ENCODE assay signal across 35 mouse cellular contexts in the genomic region with DNA sequence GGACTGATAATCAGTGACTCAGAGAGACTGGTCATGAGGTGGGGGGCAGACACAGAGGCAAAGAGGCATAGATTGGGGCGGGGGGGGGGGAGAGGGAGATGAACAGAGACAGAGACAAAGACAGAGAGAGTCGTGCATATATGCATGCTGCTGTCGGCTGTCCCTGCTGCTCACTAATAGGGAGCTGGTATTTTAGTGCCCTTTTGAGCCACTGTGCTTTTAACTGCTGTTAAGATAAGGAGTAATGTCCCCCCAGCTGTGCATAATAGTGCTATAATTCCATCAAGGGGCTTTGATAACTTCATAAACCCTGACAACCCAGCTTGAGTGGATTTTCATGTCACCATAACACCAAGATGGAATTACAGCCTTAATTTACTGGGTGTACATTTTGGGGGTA.
"Had no signal": no experiment of that assay in that cellular context is flagged by ENCODE, and none has a peak within 500 bp of the region (broad histone marks: within the 10 kb centered on the region; RNA-seq: fewer than 3 reads in every experiment).

No protein-coding gene starts in this region.

- H3K4me3 ChIP-seq: heart, embryonic 10.5 days; heart, embryonic 12.5 days; heart, embryonic 13.5 days; heart, embryonic 15.5 days; hindbrain, embryonic 10.5 days; hindbrain, embryonic 12.5 days; hindbrain, embryonic 13.5 days; hindbrain, embryonic 15.5 days; intestine, embryonic 15.5 days; kidney, embryonic 15.5 days; layer of hippocampus, adult 2 months had no signal

- H3K27ac ChIP-seq: heart, embryonic 10.5 days; heart, embryonic 13.5 days; heart, embryonic 15.5 days; hindbrain, embryonic 10.5 days; hindbrain, embryonic 12.5 days; hindbrain, embryonic 13.5 days; hindbrain, embryonic 14.5 days; hindbrain, embryonic 15.5 days; hindbrain, postnatal 0 days; intestine, embryonic 15.5 days; kidney, embryonic 15.5 days; kidney, postnatal 0 days; layer of hippocampus, adult 2 months had no signal

- H3K9ac ChIP-seq: heart, embryonic 12.5 days; heart, embryonic 13.5 days; heart, embryonic 15.5 days; hindbrain, embryonic 12.5 days; hindbrain, embryonic 13.5 days; hindbrain, embryonic 14.5 days; hindbrain, embryonic 15.5 days; intestine, embryonic 15.5 days; kidney, embryonic 15.5 days had no signal

- H3K36me3 ChIP-seq: heart, embryonic 10.5 days; heart, embryonic 12.5 days; heart, embryonic 13.5 days; heart, embryonic 15.5 days; hindbrain, embryonic 10.5 days; hindbrain, embryonic 12.5 days; hindbrain, embryonic 13.5 days; hindbrain, embryonic 15.5 days; intestine, embryonic 15.5 days; kidney, embryonic 15.5 days had no signal

- H3K4me1 ChIP-seq: heart, embryonic 13.5 days; heart, embryonic 15.5 days; hindbrain, embryonic 10.5 days; hindbrain, embryonic 12.5 days; hindbrain, embryonic 13.5 days; hindbrain, embryonic 15.5 days; intestine, embryonic 15.5 days; kidney, embryonic 15.5 days had no signal

- DNase-seq: heart, postnatal 10 days; heart, postnatal 14 days; heart, postnatal 36 days; heart, postnatal 4 days; kidney, adult 11 months; kidney, adult 18-20 months; kidney, adult 2 months; kidney, adult 8-10 months; kidney, adult 9 months; kidney, postnatal 10 days; kidney, postnatal 14 days; kidney, postnatal 25 days; kidney, postnatal 36 days; kidney, postnatal 4 days; layer of hippocampus, adult 9-11 months; layer of hippocampus, postnatal 36 days had no signal

- H3K27me3 ChIP-seq: heart, embryonic 12.5 days; heart, embryonic 13.5 days; heart, embryonic 15.5 days; hindbrain, embryonic 12.5 days; hindbrain, embryonic 13.5 days; hindbrain, embryonic 15.5 days; intestine, embryonic 15.5 days; kidney, embryonic 15.5 days had no signal

- ATAC-seq: hindbrain, embryonic 16.5 days; hindbrain, postnatal 0 days; inflammation-experienced regulatory T-cells, adult 6 months; intestine, embryonic 15.5 days; intestine, embryonic 16.5 days; intestine, postnatal 0 days had no signal

- H3K9me3 ChIP-seq: heart, embryonic 10.5 days; heart, embryonic 12.5 days; heart, embryonic 13.5 days; heart, embryonic 15.5 days; hindbrain, embryonic 10.5 days; hindbrain, embryonic 12.5 days; hindbrain, embryonic 13.5 days; hindbrain, embryonic 15.5 days; intestine, embryonic 15.5 days; kidney, embryonic 15.5 days had no signal

- H3K4me2 ChIP-seq: heart, embryonic 11.5 days; heart, embryonic 12.5 days; heart, embryonic 13.5 days; heart, embryonic 15.5 days; hindbrain, embryonic 12.5 days; hindbrain, embryonic 13.5 days; hindbrain, embryonic 14.5 days; hindbrain, embryonic 15.5 days; intestine, embryonic 15.5 days; kidney, embryonic 15.5 days had no signal
